Comparison of ENCODE assay signal across 8 mouse cellular contexts in the genomic region with DNA sequence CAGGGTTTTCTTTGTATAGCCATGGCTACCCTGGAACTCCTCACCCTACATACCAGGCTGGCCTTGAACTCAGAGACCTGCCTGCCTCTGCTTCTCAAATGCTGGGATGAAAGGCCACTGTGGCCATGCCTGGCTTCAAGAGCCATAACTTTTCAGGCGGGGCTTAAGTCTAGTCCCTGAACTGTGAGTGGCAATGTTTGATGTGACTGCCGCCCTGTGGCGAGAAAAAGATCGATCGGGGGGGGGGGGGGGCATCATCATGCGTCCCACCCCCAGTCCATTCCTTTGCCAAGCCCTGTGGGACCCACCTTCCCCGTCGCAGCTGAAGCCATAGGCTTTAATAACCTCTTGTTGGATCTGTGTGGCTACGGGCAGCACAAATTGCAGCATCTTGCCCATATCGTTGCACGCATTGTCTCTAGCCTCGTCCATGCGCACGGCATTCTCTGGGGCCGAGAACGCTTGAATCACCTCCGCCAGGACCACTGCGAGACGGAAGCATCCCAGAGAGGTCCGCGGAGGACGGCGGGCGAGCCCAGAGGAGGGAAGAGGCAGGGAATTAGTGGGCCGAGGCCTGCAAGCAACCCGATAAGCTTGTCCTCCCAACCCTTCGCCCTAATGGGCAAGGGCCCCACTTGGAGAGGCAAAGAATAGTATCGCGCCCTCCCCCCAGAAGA. TPM values are rescaled to one million over a fixed set of nuclear protein-coding genes. Genes with fewer than 3 reads are reported as not detected.
DNase-seq lines count a peak whose midpoint lies in the region; ATAC-seq and TF ChIP-seq lines count a peak whose summit lies in the region.

No protein-coding gene starts in this region.

- H3K36me3 ChIP-seq in liver, postnatal 0 days (replicated peaks; ENCODE audit: insufficient read depth, low read length): peaks cover 5% of the 10 kb centered on the region; the same call in 1 of the 2 replicates

- peak overlapping the region; percentile 99 for H3K4me2 ChIP-seq in liver, postnatal 0 days (ENCODE audit: low read depth, low read length)

- H3K27me3 ChIP-seq in liver, postnatal 0 days (ENCODE audit: insufficient read depth, low read length): no peaks in the 10 kb centered on the region

- peak overlapping the region; percentile 92 for H3K27ac ChIP-seq in embryonic fibroblast, embryonic 13.5 days (ENCODE audit: insufficient read depth, low read length)
- H3K27ac ChIP-seq in liver, postnatal 0 days (ENCODE audit: low read depth): peak overlapping the region; percentile 99
- peak overlapping the region; percentile 92 for H3K27ac ChIP-seq in olfactory bulb, adult 2 months (ENCODE audit: insufficient read depth, low read depth, low read length)

- H3K9me3 ChIP-seq in liver, postnatal 0 days (ENCODE audit: low read length): no peaks in the 10 kb centered on the region

- no peak for TF ChIP-seq EP300 in liver, postnatal 0 days (IDR thresholded peaks at IDR 0.05; ENCODE audit: low read depth)

- peak overlapping the region; percentile 43 for H3K4me3 ChIP-seq in embryonic fibroblast, embryonic 13.5 days (ENCODE audit: insufficient read depth, low read length)
- peak overlapping the region; percentile 63 for H3K4me3 ChIP-seq in liver, postnatal 0 days (ENCODE audit: low read depth, low read length)
- peak overlapping the region; percentile 63 for H3K4me3 ChIP-seq in olfactory bulb, adult 2 months (ENCODE audit: insufficient read depth, low read depth, low read length)

- TF ChIP-seq CTCF in embryonic fibroblast, embryonic 13.5 days (IDR thresholded peaks at IDR 0.05; ENCODE audit: borderline replicate concordance, insufficient read depth, low read length): no peak
- TF ChIP-seq CTCF in liver, postnatal 0 days (IDR thresholded peaks at IDR 0.05; ENCODE audit: low read depth): peak; percentile 72
- TF ChIP-seq CTCF in olfactory bulb, adult 2 months (IDR thresholded peaks at IDR 0.05; ENCODE audit: insufficient read depth, low read depth, low read length): no peak

- WGBS in liver, postnatal 0 days (ENCODE audit: insufficient replicate concordance): under 1% methylated on average over 29 of the region's 29 CpGs
- WGBS in olfactory bulb, adult 2 months: under 1% methylated on average over 29 of the region's 29 CpGs

- peak overlapping the region; percentile 73 for H3K9ac ChIP-seq in liver, postnatal 0 days (replicated peaks)

- DNase-seq in right cerebral cortex, adult 18-20 months: peak; percentile 57
- no peak for DNase-seq in right cerebral cortex, postnatal 25 days
- DNase-seq in induced T-regulatory cell, adult 2 months (ENCODE audit: low read depth): peak; percentile 85
- DNase-seq in liver, postnatal 0 days: peak; percentile 67
- no peak for DNase-seq in ovary, adult 18-20 months (ENCODE audit: low spot score)

- TF ChIP-seq POLR2A in embryonic fibroblast, embryonic 13.5 days (IDR thresholded peaks at IDR 0.05; ENCODE audit: low read depth, low read length): peak; percentile 9; the same call in 1 of the 2 replicates
- no peak for TF ChIP-seq POLR2A in olfactory bulb, adult 2 months (IDR thresholded peaks at IDR 0.05; ENCODE audit: insufficient read depth, low read depth, low read length)

- H3K4me1 ChIP-seq in embryonic fibroblast, embryonic 13.5 days (ENCODE audit: control insufficient read depth, insufficient read depth, low read length): no peaks in the 10 kb centered on the region
- peaks cover 35% of the 10 kb centered on the region for H3K4me1 ChIP-seq in liver, postnatal 0 days (ENCODE audit: insufficient read depth)
- H3K4me1 ChIP-seq in olfactory bulb, adult 2 months (ENCODE audit: control insufficient read depth, insufficient read depth, low read length): peaks cover 37% of the 10 kb centered on the region

- peak; percentile 9 for ATAC-seq in activated CD4-positive, CD25-positive, alpha-beta regulatory T cell, adult 4 months
- no peak for ATAC-seq in liver, postnatal 0 days

RNA-seq across cellular contexts. Expression of a gene that starts 0.8 kb away (rescaled TPM):
- 100 to 1,000 TPM; 529 to 630 TPM for polyA plus RNA-seq in activated CD4-positive, CD25-positive, alpha-beta regulatory T cell, adult 4 months (2017; shearing (Covaris generic))
- polyA plus RNA-seq in embryonic fibroblast, embryonic 13.5 days (2011; ENCODE audit: insufficient read length, low read depth, missing spikeins): 149 and 157 TPM in 2 replicates
- polyA plus RNA-seq in liver, postnatal 0 days (2015; fragmentation: Nextera tagmentation; extraction: Ambion mirVana): 148 and 157 TPM in 2 replicates
- polyA plus RNA-seq in olfactory bulb, adult 2 months (2012; ENCODE audit: insufficient read depth, insufficient read length, low replicate concordance, missing spikeins): 1,072 TPM in 1 of 2 replicates, not detected in the other

RNA-seq across cellular contexts. Expression of a gene that starts 1.8 kb away (rescaled TPM):
- polyA plus RNA-seq in activated CD4-positive, CD25-positive, alpha-beta regulatory T cell, adult 4 months (2017; shearing (Covaris generic)): 100 to 1,000 TPM; 138 to 144 TPM
- 0.53 and 4.3 TPM in 2 replicates for polyA plus RNA-seq in embryonic fibroblast, embryonic 13.5 days (2011; ENCODE audit: insufficient read length, low read depth, missing spikeins)
- polyA plus RNA-seq in liver, postnatal 0 days (2015; fragmentation: Nextera tagmentation; extraction: Ambion mirVana): 39.2 and 45.1 TPM in 2 replicates
- polyA plus RNA-seq in olfactory bulb, adult 2 months (2012; ENCODE audit: insufficient read depth, insufficient read length, low replicate concordance, missing spikeins): not detected in 2 replicates

RNA-seq across cellular contexts. Expression of a gene that starts 15.5 kb away (rescaled TPM):
- not detected for polyA plus RNA-seq in activated CD4-positive, CD25-positive, alpha-beta regulatory T cell, adult 4 months (2017; shearing (Covaris generic))
- polyA plus RNA-seq in embryonic fibroblast, embryonic 13.5 days (2011; ENCODE audit: insufficient read length, low read depth, missing spikeins): 0.58 and 0.63 TPM in 2 replicates
- not detected in 2 replicates for polyA plus RNA-seq in liver, postnatal 0 days (2015; fragmentation: Nextera tagmentation; extraction: Ambion mirVana)
- polyA plus RNA-seq in olfactory bulb, adult 2 months (2012; ENCODE audit: insufficient read depth, insufficient read length, low replicate concordance, missing spikeins): not detected in 2 replicates

RNA-seq across cellular contexts. Expression of a gene that starts 16.0 kb away (rescaled TPM):
- 1 to 10 TPM; 3.3 to 5.7 TPM for polyA plus RNA-seq in activated CD4-positive, CD25-positive, alpha-beta regulatory T cell, adult 4 months (2017; shearing (Covaris generic))
- polyA plus RNA-seq in embryonic fibroblast, embryonic 13.5 days (2011; ENCODE audit: insufficient read length, low read depth, missing spikeins): 75.9 and 77.3 TPM in 2 replicates
- polyA plus RNA-seq in liver, postnatal 0 days (2015; fragmentation: Nextera tagmentation; extraction: Ambion mirVana): 1.8 and 1.9 TPM in 2 replicates
- not detected in 2 replicates for polyA plus RNA-seq in olfactory bulb, adult 2 months (2012; ENCODE audit: insufficient read depth, insufficient read length, low replicate concordance, missing spikeins)

RNA-seq across cellular contexts. Expression of a gene that starts 28.2 kb away (rescaled TPM):
- polyA plus RNA-seq in activated CD4-positive, CD25-positive, alpha-beta regulatory T cell, adult 4 months (2017; shearing (Covaris generic)): 10 to 100 TPM; 72.2 to 87.3 TPM
- 249 and 253 TPM in 2 replicates for polyA plus RNA-seq in embryonic fibroblast, embryonic 13.5 days (2011; ENCODE audit: insufficient read length, low read depth, missing spikeins)
- 308 and 318 TPM in 2 replicates for polyA plus RNA-seq in liver, postnatal 0 days (2015; fragmentation: Nextera tagmentation; extraction: Ambion mirVana)
- polyA plus RNA-seq in olfactory bulb, adult 2 months (2012; ENCODE audit: insufficient read depth, insufficient read length, low replicate concordance, missing spikeins): not detected in 2 replicates

Comparison
In these comparisons a context has a peak if more than half of its experiments do, and no peak if none do; other contexts are left out.
1. DNase-seq: peak in right cerebral cortex, adult 18-20 months (single experiment), induced T-regulatory cell, adult 2 months (single experiment) and liver, postnatal 0 days (single experiment); none in right cerebral cortex, postnatal 25 days (single experiment) and ovary, adult 18-20 months (single experiment).
2. Peak in every context shown above with its lines, with median percentiles within 50 percentile points of each other: H3K27ac ChIP-seq and H3K4me3 ChIP-seq.